Comparison of ENCODE assay signal across 10 mouse cellular contexts in genomic region chr19:47222841-47223557, GRCm38 (mm10). TPM values are rescaled to one million over a fixed set of nuclear protein-coding genes. Genes with fewer than 3 reads are reported as not detected.
A peak's percentile ranks its signal among the peaks of the same experiment; 100 is the strongest.
DNase-seq lines count a peak whose midpoint lies in the region; ATAC-seq and TF ChIP-seq lines count a peak whose summit lies in the region.
"Had no signal": no experiment of that assay in that cellular context is flagged by ENCODE, and none has a peak within 500 bp of the region (broad histone marks: within the 10 kb centered on the region; RNA-seq: fewer than 3 reads in every experiment).

No protein-coding gene starts in this region.

- 76% methylated on average over 15 of the region's 15 CpGs for WGBS in hindbrain, embryonic 10.5 days
- WGBS in hindbrain, embryonic 14.5 days = 73% methylated on average over 15 of the region's 15 CpGs
- WGBS in embryonic facial prominence, embryonic 12.5 days = 65% methylated on average over 15 of the region's 15 CpGs
- WGBS in limb, embryonic 14.5 days = 57% methylated on average over 15 of the region's 15 CpGs

- 0 out of 2 replicates have a peak overlapping the region, but pooled peaks have one; percentile 25 for H3K27ac ChIP-seq in hindbrain, embryonic 10.5 days
- H3K27ac ChIP-seq in hindbrain, embryonic 14.5 days = no peak overlapping the region
- peak overlapping the region; percentile 48 for H3K27ac ChIP-seq in embryonic facial prominence, embryonic 12.5 days
- 0 out of 2 replicates have a peak overlapping the region, but pooled peaks have one; percentile 21 for H3K27ac ChIP-seq in limb, embryonic 14.5 days (replicated peaks; ENCODE audit: low read depth, low read length)
- H3K27ac ChIP-seq: heart, embryonic 13.5 days; kidney, postnatal 0 days; liver, embryonic 13.5 days had no signal

- no peak for ATAC-seq in hindbrain, embryonic 14.5 days (ENCODE audit: low FRiP score)
- ATAC-seq in embryonic facial prominence, embryonic 12.5 days (ENCODE audit: insufficient number of reproducible peaks, insufficient read depth, low FRiP score, low TSS enrichment) = 0 out of 2 replicates have a peak, but pooled peaks have one; percentile 24
- no peak for ATAC-seq in limb, embryonic 14.5 days (ENCODE audit: low FRiP score, low read depth)

- peaks cover 4% of the 10 kb centered on the region; the same call in 1 of the 2 replicates for H3K27me3 ChIP-seq in hindbrain, embryonic 10.5 days (ENCODE audit: insufficient read depth, poor library complexity, severe bottlenecking)
- H3K27me3 ChIP-seq in hindbrain, embryonic 14.5 days (ENCODE audit: control insufficient read depth, insufficient read depth, low read length) = no peaks in the 10 kb centered on the region
- no peaks in the 10 kb centered on the region for H3K27me3 ChIP-seq in embryonic facial prominence, embryonic 12.5 days
- no peaks in the 10 kb centered on the region for H3K27me3 ChIP-seq in limb, embryonic 14.5 days (ENCODE audit: control insufficient read depth, insufficient read depth, low read length)
- H3K27me3 ChIP-seq: heart, embryonic 13.5 days; liver, embryonic 13.5 days had no signal

- no peak for DNase-seq in hindbrain, embryonic 10.5 days (ENCODE audit: low spot score)
- no peak for DNase-seq in hindbrain, embryonic 14.5 days (ENCODE audit: low spot score)
- DNase-seq in lung, postnatal 36 days = peak; percentile 12
- no peak for DNase-seq in lung, postnatal 25 days (ENCODE audit: low spot score)
- no peak for DNase-seq in limb, embryonic 14.5 days (ENCODE audit: low spot score)
- DNase-seq in T-cell, adult 2 months (ENCODE audit: low spot score) = no peak
- DNase-seq: liver, embryonic 13.5 days had no signal

- H3K9ac ChIP-seq in hindbrain, embryonic 14.5 days = no peak overlapping the region
- no peak overlapping the region for H3K9ac ChIP-seq in embryonic facial prominence, embryonic 12.5 days
- no peak overlapping the region for H3K9ac ChIP-seq in limb, embryonic 14.5 days (ENCODE audit: low read depth, low read length, severe bottlenecking)
- H3K9ac ChIP-seq: heart, embryonic 13.5 days; liver, embryonic 13.5 days had no signal

- H3K36me3 ChIP-seq in hindbrain, embryonic 10.5 days = no peaks in the 10 kb centered on the region
- H3K36me3 ChIP-seq in hindbrain, embryonic 14.5 days (replicated peaks; ENCODE audit: control insufficient read depth, insufficient read depth) = no peaks in the 10 kb centered on the region
- H3K36me3 ChIP-seq in embryonic facial prominence, embryonic 12.5 days = no peaks in the 10 kb centered on the region
- no peaks in the 10 kb centered on the region for H3K36me3 ChIP-seq in limb, embryonic 14.5 days (ENCODE audit: control insufficient read depth, insufficient read depth, low read length)
- H3K36me3 ChIP-seq: heart, embryonic 13.5 days; liver, embryonic 13.5 days had no signal

- no peak overlapping the region for H3K4me2 ChIP-seq in hindbrain, embryonic 14.5 days (replicated peaks)
- no peak overlapping the region for H3K4me2 ChIP-seq in embryonic facial prominence, embryonic 12.5 days (replicated peaks)
- H3K4me2 ChIP-seq in limb, embryonic 14.5 days (replicated peaks; ENCODE audit: low read depth, low read length, severe bottlenecking) = no peak overlapping the region
- H3K4me2 ChIP-seq: heart, embryonic 13.5 days; liver, embryonic 13.5 days had no signal

- no peak overlapping the region for H3K4me3 ChIP-seq in hindbrain, embryonic 10.5 days
- no peak overlapping the region for H3K4me3 ChIP-seq in hindbrain, embryonic 14.5 days (replicated peaks; ENCODE audit: low read length)
- H3K4me3 ChIP-seq in embryonic facial prominence, embryonic 12.5 days = no peak overlapping the region
- no peak overlapping the region for H3K4me3 ChIP-seq in limb, embryonic 14.5 days (replicated peaks; ENCODE audit: low read length)
- H3K4me3 ChIP-seq: heart, embryonic 13.5 days; liver, embryonic 13.5 days had no signal

- peaks cover 8% of the 10 kb centered on the region for H3K4me1 ChIP-seq in hindbrain, embryonic 10.5 days (replicated peaks)
- peaks cover 7% of the 10 kb centered on the region; the same call in 1 of the 2 replicates for H3K4me1 ChIP-seq in hindbrain, embryonic 14.5 days (replicated peaks; ENCODE audit: control insufficient read depth, insufficient read depth, low read length)
- H3K4me1 ChIP-seq in embryonic facial prominence, embryonic 12.5 days = no peaks in the 10 kb centered on the region
- H3K4me1 ChIP-seq in limb, embryonic 14.5 days (ENCODE audit: control insufficient read depth, insufficient read depth, low read length) = 0 out of 2 replicates have a peak, but pooled peaks cover 3% of the 10 kb centered on the region

- no peaks in the 10 kb centered on the region for H3K9me3 ChIP-seq in hindbrain, embryonic 10.5 days
- no peaks in the 10 kb centered on the region for H3K9me3 ChIP-seq in hindbrain, embryonic 14.5 days (ENCODE audit: control insufficient read depth, low read length)
- H3K9me3 ChIP-seq in embryonic facial prominence, embryonic 12.5 days = no peaks in the 10 kb centered on the region
- no peaks in the 10 kb centered on the region for H3K9me3 ChIP-seq in limb, embryonic 14.5 days (ENCODE audit: control insufficient read depth, low read length)
- H3K9me3 ChIP-seq: heart, embryonic 13.5 days; liver, embryonic 13.5 days had no signal

- no peak for TF ChIP-seq POLR2A in limb, embryonic 14.5 days (IDR thresholded peaks at IDR 0.05; ENCODE audit: borderline replicate concordance, extremely low read depth, insufficient read depth, insufficient read length)

RNA-seq across cellular contexts. Expression of gene Neurl1a, which starts 44.4 kb away (rescaled TPM):
- 5.7 and 5.9 TPM in 2 replicates for polyA plus RNA-seq in hindbrain, embryonic 10.5 days (2016; fragmentation: Nextera tagmentation; extraction: Ambion mirVana)
- polyA plus RNA-seq in hindbrain, embryonic 14.5 days (2014; fragmentation: Nextera tagmentation; extraction: Ambion mirVana) = 15.1 and 16.2 TPM in 2 replicates
- polyA plus RNA-seq in embryonic facial prominence, embryonic 12.5 days (2016; fragmentation: Nextera tagmentation; extraction: Ambion mirVana) = 8.7 TPM in 2 replicates
- polyA plus RNA-seq in limb, embryonic 14.5 days (2012; rRNA removed) = 10.3 and 11.9 TPM in 2 replicates
- 6.6 and 8.0 TPM in 2 replicates for polyA plus RNA-seq in limb, embryonic 14.5 days (2014; fragmentation: Nextera tagmentation; extraction: Ambion mirVana)
